Mouse (Mus musculus) urinary bladder, adult 2 months (tissue): ENCODE data around the gene Mindy4. TPM values are rescaled to one million over a fixed set of nuclear protein-coding genes. Genes with fewer than 3 reads are reported as not detected.
"Not testable (repeated sequence)": the region's sequence is repeated elsewhere in the genome, so short reads cannot be mapped to it uniquely, and the experiment has no call there.

ENCODE experiments used
- DNase-seq: peaks from one replicate; pipeline ENCODE4 v3.0.0; 2022; ENCODE audit warnings: low spot score
- polyA plus RNA-seq: library from polyadenylated mRNA; depleted of rRNA; stranded (reverse); fragments of >200 nt; gene quantifications from 2 replicates; pipeline ENCODE4 v1.2.3, GENCODE M21; 2012; rRNA removed

Gene Mindy4
- 11.4 and 12.3 TPM in 2 replicates for polyA plus RNA-seq

DNA sequence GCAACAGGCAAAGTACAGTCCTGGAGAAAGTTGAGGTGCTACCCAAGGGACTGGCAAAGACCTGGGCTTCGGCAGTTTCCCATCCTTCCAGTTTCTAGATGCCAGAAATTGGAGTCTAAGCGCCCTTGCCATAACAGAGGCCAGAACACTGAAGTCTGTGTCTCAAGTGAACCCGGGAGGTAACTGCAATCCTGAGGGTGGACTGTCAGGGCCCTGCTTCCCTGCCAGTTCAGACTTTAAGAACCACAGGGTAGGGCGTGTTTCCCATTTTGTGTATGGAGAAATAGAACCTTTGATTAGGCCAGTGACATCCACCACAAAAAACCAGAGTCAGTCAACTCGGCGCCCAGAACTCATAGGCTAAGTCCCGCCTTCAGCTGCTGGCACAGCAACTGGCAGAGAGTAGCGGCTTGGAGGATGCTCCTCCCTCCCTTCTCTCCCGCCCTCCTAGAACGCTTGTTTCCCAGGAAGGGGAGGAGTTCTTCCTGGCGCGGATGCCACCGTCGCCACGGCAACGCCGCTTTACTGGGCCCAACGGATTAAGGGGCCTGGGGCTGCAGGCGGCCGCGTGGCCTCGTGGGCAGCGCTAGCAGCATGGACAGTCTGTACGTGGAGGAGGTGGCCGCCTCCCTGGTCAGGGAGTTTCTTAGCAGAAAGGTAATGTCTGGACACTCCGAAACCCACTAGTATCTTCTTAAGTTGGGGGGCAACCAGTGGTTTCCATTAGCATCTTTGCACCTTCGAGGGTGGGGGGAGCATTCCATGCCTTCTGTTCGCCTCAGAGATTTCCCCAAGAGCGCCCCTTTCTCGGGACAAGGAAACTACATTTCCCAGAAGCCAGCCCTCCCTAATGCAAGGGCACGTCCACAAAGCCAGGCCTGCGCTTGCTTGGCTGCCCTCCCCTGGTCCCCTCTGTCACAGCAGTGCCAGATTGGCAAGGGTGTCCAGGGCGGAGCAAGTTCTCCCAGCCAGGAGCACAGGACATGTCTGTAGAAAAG, at the start of gene Mindy4:
TSS of gene Mindy4 (plus strand) at position 471 of the 998 bp plus-strand sequence.
- DNase-seq, result peak; percentile 71

- no peak for DNase-seq
These were observed 43.9 kb upstream of the Mindy4 start for GRCm38 (mm10) chr6:55159256-55159655.

DNA sequence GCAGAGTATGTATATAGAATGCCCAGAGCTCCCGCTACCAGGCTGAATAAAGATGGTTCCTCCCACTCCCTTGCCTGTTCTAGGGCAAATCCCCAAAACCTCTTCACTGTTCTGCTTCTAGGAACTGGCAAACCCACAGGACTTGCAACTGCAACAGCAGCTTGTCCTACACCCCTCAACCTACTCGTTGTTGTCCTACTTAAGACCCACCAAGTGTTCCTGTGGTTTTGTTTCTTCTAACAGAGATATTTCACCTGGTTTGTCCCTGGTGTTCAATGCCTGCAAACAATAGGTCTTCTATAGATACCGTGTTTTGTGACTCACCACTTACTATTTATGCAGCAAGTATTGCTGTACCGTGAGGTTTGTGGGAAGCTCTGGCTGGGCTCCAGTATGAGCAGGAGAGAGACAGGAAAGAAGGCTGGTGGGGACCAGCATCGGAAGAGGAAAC, 41.8 kb upstream of the Mindy4 start:
- no peak for DNase-seq

DNA sequence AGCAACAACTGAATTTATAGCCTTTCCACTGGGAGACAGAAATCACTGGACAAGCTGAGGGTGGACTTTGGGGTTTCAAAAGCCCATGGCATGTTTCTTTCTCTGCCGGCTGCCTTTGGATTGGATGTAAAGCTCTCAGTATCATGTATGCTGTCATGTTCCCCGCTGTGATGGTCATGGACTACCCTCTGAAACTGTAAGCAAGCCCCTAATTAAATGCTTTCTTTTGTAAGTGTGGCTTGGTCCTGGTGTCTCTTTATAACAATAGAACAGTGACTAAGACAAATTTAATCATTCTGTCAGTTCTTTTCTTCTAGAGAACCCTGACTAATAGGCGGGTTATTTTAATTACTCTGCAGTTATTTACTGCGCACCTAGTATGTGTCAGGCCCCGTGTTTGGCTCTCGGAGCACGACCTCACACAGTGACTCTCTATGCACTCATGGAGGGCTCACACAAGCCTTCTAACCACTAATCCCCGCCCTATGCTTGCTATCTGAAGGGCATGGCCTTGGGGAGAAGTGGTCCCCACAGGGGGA, 40.1 kb upstream of the Mindy4 start:
- DNase-seq, result no peak

DNA sequence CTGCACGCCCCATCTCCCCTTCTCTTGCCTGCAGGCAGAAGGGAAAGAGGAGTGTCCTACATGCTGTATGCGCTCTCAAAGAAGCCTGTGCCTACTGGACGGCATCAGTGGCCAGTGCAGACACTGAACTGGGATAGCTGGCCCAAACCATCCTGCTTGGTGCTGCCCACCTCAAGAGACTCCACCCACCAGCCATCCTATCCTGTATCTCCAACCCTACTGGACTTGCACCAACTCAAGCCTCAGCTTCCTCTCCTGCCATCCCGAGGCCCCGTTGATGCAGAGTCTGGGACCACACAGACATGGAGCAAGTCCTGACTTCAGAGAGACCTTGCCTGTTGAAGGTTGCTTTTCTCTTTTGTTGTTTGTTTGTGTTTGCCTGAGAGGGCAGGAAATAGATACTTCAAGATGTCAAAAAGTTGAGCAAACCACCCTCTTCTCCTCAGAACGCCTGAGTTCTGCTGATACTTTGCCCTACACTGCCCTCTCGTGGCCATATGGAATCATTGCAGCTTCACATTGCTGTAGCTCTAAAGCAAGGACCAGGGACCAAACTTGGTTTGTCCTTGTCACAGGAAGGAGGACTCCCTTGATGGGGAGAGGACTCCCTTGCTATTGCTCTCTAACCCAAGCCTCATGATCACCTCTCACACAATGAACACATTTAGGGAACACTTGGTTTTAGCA, 36.3 kb upstream of the Mindy4 start:
- no peak for DNase-seq

DNA sequence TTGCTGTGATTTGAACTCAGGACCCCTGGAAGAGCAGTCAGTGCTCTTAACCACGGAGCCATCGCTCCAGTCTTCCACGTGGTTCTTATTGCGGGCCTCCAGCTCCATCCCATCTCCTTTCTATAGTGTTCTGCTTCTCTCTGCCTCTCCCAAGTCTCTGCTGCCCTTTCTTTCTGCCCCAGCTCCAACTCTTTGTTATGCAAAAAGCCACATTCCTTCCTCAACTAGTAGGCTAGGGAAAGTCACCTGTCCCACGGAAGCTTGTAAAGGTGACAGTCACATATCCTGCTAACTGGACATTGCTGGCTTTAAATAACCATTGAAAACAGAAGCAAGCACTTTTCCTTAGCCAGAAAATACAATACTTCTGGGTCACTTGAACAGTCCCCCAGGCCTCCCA, 33.4 kb upstream of the Mindy4 start:
- no peak for DNase-seq

DNA sequence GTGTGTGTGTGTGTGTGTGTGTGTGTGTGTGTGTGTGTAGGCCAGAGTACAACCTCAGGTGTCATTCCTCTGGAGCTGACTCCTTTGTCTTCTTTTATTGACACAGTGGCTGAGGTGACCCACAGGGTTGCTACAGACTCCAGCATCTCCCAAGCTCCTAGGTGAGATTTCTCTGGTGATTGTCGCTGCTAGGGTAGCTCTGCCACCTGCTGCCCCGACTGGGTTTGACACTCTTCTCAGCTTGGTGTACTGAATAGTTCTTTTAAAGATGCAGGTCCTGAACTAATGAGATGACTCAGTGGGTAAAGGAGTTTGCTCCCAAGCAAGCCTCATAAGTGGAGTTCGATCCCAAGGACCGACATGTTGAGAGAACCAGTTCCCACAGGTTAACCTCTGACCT, 31.5 kb upstream of the Mindy4 start:
- no peak for DNase-seq

DNA sequence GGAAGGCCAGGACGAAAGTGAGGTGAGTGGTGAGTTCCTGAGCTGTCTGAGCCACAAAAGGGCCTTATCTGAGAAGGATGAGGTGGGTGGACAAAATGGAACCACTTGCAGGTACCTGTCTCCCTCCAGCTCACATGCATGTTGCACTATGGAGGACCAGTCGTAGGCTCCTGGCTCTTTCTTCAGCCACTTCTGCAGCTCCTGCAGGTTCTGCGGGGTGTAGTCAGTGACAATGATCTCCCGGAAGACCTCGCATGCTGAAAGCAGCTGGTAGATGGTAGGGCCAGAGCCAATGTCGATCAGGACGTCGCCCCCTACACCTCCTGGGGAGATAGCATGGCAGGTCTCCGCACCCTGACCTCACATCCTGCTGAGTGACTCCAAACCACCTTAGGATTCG, 30.0 kb upstream of the Mindy4 start:
- DNase-seq, result no peak

DNA sequence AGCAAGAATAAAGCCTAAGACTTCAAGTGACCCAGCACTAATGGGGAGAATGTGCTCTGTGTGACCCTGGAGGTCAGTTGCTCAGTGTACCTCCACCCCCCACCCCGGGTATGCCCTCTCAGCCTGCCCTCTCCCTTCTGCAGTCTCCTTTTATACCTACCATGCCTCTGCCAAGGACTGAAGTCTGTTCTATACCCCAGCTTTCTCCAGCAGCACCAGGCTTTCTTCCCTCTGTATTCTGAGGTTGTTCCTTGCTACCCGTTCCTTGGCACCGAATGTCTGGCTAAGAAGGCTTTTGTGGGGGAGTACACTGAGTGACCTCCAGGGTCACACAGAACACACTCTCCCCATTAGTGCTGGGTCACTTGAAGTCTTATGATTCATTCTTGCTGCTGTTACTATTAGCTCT, 29.2 kb upstream of the Mindy4 start:
- DNase-seq, result no peak

- no peak for DNase-seq
These were observed 28.4 kb upstream of the Mindy4 start, which contains the start of gene Inmt for GRCm38 (mm10) chr6:55174741-55175181. Inmt (minus strand) TSS chr6:55175043.

GRCm38 (mm10) chr6:55175456-55175855, 27.7 kb upstream of the Mindy4 start:
- no peak for DNase-seq

- no peak for DNase-seq
These were observed 27.3 kb upstream of the Mindy4 start for GRCm38 (mm10) chr6:55175892-55176291.

GRCm38 (mm10) chr6:55177060-55177732, 26.0 kb upstream of the Mindy4 start:
- DNase-seq, result no peak

DNA sequence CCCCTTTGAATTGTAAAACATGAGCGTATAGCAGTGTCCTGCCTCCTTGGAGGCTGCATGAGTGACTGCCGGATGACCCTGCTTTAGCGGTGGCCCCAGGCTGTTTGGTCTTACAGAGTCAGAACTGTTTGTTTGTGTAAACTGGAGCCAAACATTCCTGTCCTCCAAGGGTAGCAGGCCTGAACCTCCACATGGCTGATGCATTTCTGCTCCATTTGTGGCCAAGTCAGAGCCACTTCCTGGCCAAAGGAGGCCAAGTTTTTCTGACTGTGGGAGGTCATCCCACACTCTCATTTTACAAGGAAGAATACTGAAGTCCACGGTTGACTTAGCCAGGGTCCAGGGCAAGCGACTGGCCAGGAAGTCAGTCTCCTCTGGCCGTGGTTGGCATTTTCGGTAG, 23.6 kb upstream of the Mindy4 start:
- no peak for DNase-seq

- DNase-seq, result no peak
These were observed 20.3 kb upstream of the Mindy4 start for GRCm38 (mm10) chr6:55182655-55183430.

DNA sequence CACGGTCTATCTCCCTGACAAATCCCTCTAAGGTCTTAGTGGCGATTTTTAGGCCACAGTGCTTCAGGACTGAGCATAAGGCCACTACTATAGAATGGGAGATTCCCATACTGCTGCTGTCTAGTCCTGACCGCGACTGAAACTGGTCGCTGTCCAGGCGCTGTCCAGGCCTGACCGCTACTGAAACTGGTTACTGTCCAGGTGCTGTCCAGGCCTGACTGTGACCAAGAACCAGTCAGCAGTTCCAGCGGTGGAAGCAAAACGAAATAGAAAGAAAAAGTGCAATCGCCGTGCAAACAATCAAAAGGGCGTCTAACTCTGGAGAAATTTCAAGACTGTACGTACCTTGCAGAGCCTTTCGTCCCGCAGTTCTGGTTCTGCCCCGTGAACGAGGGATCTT, 15.4 kb upstream of the Mindy4 start:
- DNase-seq, result not testable (repeated sequence)

- no peak for DNase-seq
These were observed 13.8 kb upstream of the Mindy4 start for GRCm38 (mm10) chr6:55189406-55189805.

- no peak for DNase-seq
These were observed 11.6 kb upstream of the Mindy4 start for GRCm38 (mm10) chr6:55191537-55191936.

DNA sequence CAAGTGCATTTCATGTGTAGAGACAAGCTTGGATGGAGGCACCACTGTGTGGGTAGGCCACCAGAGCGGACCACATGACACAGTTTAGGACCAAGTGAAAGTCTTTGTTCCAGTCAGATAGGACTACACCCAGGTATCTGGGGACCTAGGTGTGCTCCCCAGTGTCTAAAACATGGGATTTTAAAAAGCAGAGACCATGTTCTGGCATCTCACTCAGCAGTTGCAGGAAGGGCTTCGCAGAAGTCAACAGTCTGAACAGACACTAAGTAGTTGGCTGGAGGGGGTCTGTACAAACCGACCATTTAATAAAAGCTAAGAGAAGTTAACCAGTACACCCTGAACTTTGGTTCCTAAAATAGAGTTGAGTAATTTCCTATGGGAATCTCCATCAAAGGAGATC, 10.0 kb upstream of the Mindy4 start:
- no peak for DNase-seq

DNA sequence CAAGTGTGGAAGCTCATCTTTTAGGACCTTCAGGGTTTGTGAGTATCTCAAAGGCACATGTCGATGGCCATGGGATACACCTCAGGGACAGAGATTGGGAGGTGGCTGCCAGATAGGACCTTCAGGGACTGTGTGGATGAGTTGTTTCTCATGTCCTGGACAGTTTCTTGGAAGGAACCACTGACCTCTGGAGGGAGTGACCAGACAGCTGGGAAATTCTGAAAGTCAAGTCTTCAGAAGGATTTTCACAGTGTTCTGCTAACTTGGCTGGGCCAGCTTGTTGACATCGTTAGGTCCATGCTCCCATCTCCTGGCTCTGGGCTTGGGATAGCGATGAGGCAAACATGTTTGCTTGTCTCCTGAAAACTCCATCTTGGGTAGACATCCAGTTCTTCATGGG, 4.1 kb upstream of the Mindy4 start:
- DNase-seq, result no peak

- DNase-seq, result no peak
These were observed 748 bp downstream of the Mindy4 start for GRCm38 (mm10) chr6:55203931-55204330.
